Mouse (Mus musculus) bone marrow macrophage, adult 2 months (primary cell): ENCODE data around the gene Nufip1.

Experiments
- CTCF ChIP-seq: IDR thresholded peaks from 2 replicates; pipeline ENCODE4 v1.5.1; 2012; ENCODE audit warnings: low read depth, mild to moderate bottlenecking, low read length, moderate library complexity
- POLR2A ChIP-seq: IDR thresholded peaks from 2 replicates; pipeline ENCODE4 v1.6.1; 2012; ENCODE audit warnings: mild to moderate bottlenecking, low read depth, low read length, borderline replicate concordance

DNA sequence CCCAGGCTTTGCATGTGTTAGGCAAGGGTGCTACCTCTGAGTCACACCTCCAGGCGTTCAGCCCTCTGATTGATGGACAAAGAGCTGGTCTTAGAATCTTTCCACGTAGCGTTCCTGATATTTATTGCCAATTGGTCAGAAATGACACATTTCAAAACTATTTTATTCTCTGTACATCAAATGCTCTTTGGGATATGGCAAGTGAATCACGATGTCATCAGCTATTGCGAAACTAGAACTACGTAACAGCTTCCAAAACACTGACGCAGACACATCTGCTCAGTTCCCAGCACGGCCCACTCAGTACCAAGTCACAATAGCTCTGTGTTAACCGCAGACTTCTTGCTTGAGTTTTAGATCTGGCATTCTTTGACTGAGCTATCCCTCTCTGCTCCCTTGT, 11.1 kb upstream of the Nufip1 start:
- TF ChIP-seq POLR2A (no peak), CTCF (no peak)
